Mouse (Mus musculus) frontal cortex, postnatal 10 days (tissue): ENCODE results near the gene Tbl1xr1.

Source experiments
- DNase-seq, 2 experiments: peaks; one replicate each; pipeline ENCODE4 v3.0.0; 2022; ENCODE audit warnings: low spot score in 2 of 2, mixed read lengths in 1 of 2

Tbl1xr1 gene

GRCm38 (mm10) chr3:22076561-22076935, at the start of gene Tbl1xr1:
Gene Tbl1xr1 (plus strand): TSS chr3:22076652.
- peak; percentile 92 to 93 for DNase-seq

- no peak for DNase-seq
These were observed 38.4 kb upstream of the Tbl1xr1 start for GRCm38 (mm10) chr3:22038004-22038403.

- no peak for DNase-seq
These were observed 37.2 kb upstream of the Tbl1xr1 start for GRCm38 (mm10) chr3:22039036-22039795.

- no peak for DNase-seq
These were observed 35.8 kb upstream of the Tbl1xr1 start for GRCm38 (mm10) chr3:22040627-22041026.

GRCm38 (mm10) chr3:22047203-22047602, 29.2 kb upstream of the Tbl1xr1 start:
- no peak for DNase-seq

GRCm38 (mm10) chr3:22056664-22057328, 19.7 kb upstream of the Tbl1xr1 start:
- no peak for DNase-seq

- DNase-seq = no peak
These were observed 18.1 kb upstream of the Tbl1xr1 start for GRCm38 (mm10) chr3:22058206-22058804.

- no peak for DNase-seq
These were observed 15.3 kb upstream of the Tbl1xr1 start for GRCm38 (mm10) chr3:22061163-22061562.

- DNase-seq = no peak
These were observed 7.8 kb upstream of the Tbl1xr1 start for GRCm38 (mm10) chr3:22068621-22069020.

GRCm38 (mm10) chr3:22073916-22074315, 2.5 kb upstream of the Tbl1xr1 start:
- no peak for DNase-seq

GRCm38 (mm10) chr3:22074591-22075294, 1.7 kb upstream of the Tbl1xr1 start:
- DNase-seq = no peak

GRCm38 (mm10) chr3:22075517-22075886, 950 bp upstream of the Tbl1xr1 start:
- peak in 1 of 2 experiments; percentile 32 for DNase-seq

- peak; percentile 83 to 88 for DNase-seq
These were observed 428 bp upstream of the Tbl1xr1 start for GRCm38 (mm10) chr3:22075887-22076560.

- DNase-seq = peak in 1 of 2 experiments; percentile 39
These were observed 644 bp downstream of the Tbl1xr1 start for GRCm38 (mm10) chr3:22076936-22077656.

GRCm38 (mm10) chr3:22077657-22078475, 1.4 kb downstream of the Tbl1xr1 start:
- DNase-seq = peak in 1 of 2 experiments; percentile 38

- no peak for DNase-seq
These were observed 2.1 kb downstream of the Tbl1xr1 start for GRCm38 (mm10) chr3:22078529-22078928.

GRCm38 (mm10) chr3:22081869-22082268, 5.4 kb downstream of the Tbl1xr1 start:
- DNase-seq = no peak

GRCm38 (mm10) chr3:22082823-22083222, 6.4 kb downstream of the Tbl1xr1 start:
- no peak for DNase-seq

GRCm38 (mm10) chr3:22084222-22084996, 8.0 kb downstream of the Tbl1xr1 start:
- DNase-seq = no peak
